Mouse (Mus musculus): ENCODE measurements around the gene Rtn4ip1. TPM values are rescaled to one million over a fixed set of nuclear protein-coding genes. Genes with fewer than 3 reads are reported as not detected.

The Rtn4ip1 gene
- polyA plus RNA-seq, 1 experiment from 2014 or later: 21.0 TPM

GRCm38 (mm10) chr10:43995858-43996650 is 94.4 kb downstream of the Rtn4ip1 start:
- H3K36me3 ChIP-seq (replicated peaks): no peaks in the 10 kb centered on the region
- peaks cover 5% of the 10 kb centered on the region; the same call in 1 of the 2 replicates for H3K4me1 ChIP-seq
- no peak overlapping the region for H3K4me2 ChIP-seq
- H3K27me3 ChIP-seq: peaks cover 7% of the 10 kb centered on the region
- no peak overlapping the region for H3K27ac ChIP-seq
- H3K9ac ChIP-seq: no peak overlapping the region
- 79% methylated on average over 10 of the region's 10 CpGs for WGBS
- no peaks in the 10 kb centered on the region for H3K9me3 ChIP-seq
- no peak for ATAC-seq (ENCODE audit: low FRiP score)
- H3K4me3 ChIP-seq (replicated peaks): no peak overlapping the region

- Histone ChIP-seq H3K4me2 (no peak overlapping the region), H3K27me3 (peaks cover 19% of the 10 kb centered on the region), H3K36me3 (replicated peaks) (no peaks in the 10 kb centered on the region), H3K27ac (no peak overlapping the region), H3K4me3 (replicated peaks) (no peak overlapping the region), H3K9ac (no peak overlapping the region), H3K4me1 (peaks cover 10% of the 10 kb centered on the region; the same call in 1 of the 2 replicates), H3K9me3 (no peaks in the 10 kb centered on the region)
- 85% methylated on average over 10 of the region's 10 CpGs for WGBS
- ATAC-seq (ENCODE audit: low FRiP score): no peak
Measured at GRCm38 (mm10) chr10:43997276-43997675, 95.7 kb downstream of the Rtn4ip1 start.

GRCm38 (mm10) chr10:43998023-43998422 is 96.4 kb downstream of the Rtn4ip1 start:
- H3K4me3 ChIP-seq (replicated peaks): no peak overlapping the region
- H3K4me2 ChIP-seq: no peak overlapping the region
- H3K27me3 ChIP-seq: peaks cover 26% of the 10 kb centered on the region
- H3K4me1 ChIP-seq: peaks cover 13% of the 10 kb centered on the region; the same call in 1 of the 2 replicates
- ATAC-seq (ENCODE audit: low FRiP score): no peak
- 78% methylated on average over 9 of the region's 9 CpGs for WGBS
- H3K9ac ChIP-seq: no peak overlapping the region
- no peaks in the 10 kb centered on the region for H3K9me3 ChIP-seq
- no peak overlapping the region for H3K27ac ChIP-seq
- no peaks in the 10 kb centered on the region for H3K36me3 ChIP-seq (replicated peaks)

- H3K27me3 ChIP-seq: peaks cover 32% of the 10 kb centered on the region
- H3K4me3 ChIP-seq (replicated peaks): no peak overlapping the region
- H3K4me2 ChIP-seq: no peak overlapping the region
- no peak overlapping the region for H3K27ac ChIP-seq
- 79% methylated on average over 8 of the region's 8 CpGs for WGBS
- no peaks in the 10 kb centered on the region for H3K36me3 ChIP-seq (replicated peaks)
- H3K4me1 ChIP-seq: peaks cover 13% of the 10 kb centered on the region
- no peaks in the 10 kb centered on the region for H3K9me3 ChIP-seq
- H3K9ac ChIP-seq: no peak overlapping the region
- no peak for ATAC-seq (ENCODE audit: low FRiP score)
Measured at GRCm38 (mm10) chr10:43998503-43999082, 97.0 kb downstream of the Rtn4ip1 start.

GRCm38 (mm10) chr10:44000156-44000865 is 98.7 kb downstream of the Rtn4ip1 start:
- Histone ChIP-seq H3K4me3 (replicated peaks) (no peak overlapping the region), H3K36me3 (replicated peaks) (no peaks in the 10 kb centered on the region), H3K27me3 (peaks cover 49% of the 10 kb centered on the region), H3K9me3 (no peaks in the 10 kb centered on the region), H3K9ac (no peak overlapping the region), H3K4me2 (no peak overlapping the region), H3K27ac (no peak overlapping the region), H3K4me1 (peaks cover 23% of the 10 kb centered on the region)
- ATAC-seq (ENCODE audit: low FRiP score): no peak
- WGBS: 59% methylated on average over 2 of the region's 2 CpGs

- no peak overlapping the region for H3K4me3 ChIP-seq (replicated peaks)
- H3K4me1 ChIP-seq: peaks cover 31% of the 10 kb centered on the region
- no peak for ATAC-seq (ENCODE audit: low FRiP score)
- H3K27ac ChIP-seq: no peak overlapping the region
- WGBS: 14% methylated on average over 14 of the region's 14 CpGs
- H3K9ac ChIP-seq: no peak overlapping the region
- no peaks in the 10 kb centered on the region for H3K9me3 ChIP-seq
- no peak overlapping the region for H3K4me2 ChIP-seq
- peaks cover 69% of the 10 kb centered on the region for H3K27me3 ChIP-seq
- no peaks in the 10 kb centered on the region for H3K36me3 ChIP-seq (replicated peaks)
Measured at GRCm38 (mm10) chr10:44002004-44002940, 100.7 kb downstream of the Rtn4ip1 start.

- H3K27me3 ChIP-seq: peaks cover 77% of the 10 kb centered on the region
- no peak for ATAC-seq (ENCODE audit: low FRiP score)
- no peak overlapping the region for H3K27ac ChIP-seq
- 1% methylated on average over 11 of the region's 11 CpGs for WGBS
- H3K9me3 ChIP-seq: no peaks in the 10 kb centered on the region
- H3K4me2 ChIP-seq: peak overlapping the region; percentile 61
- H3K9ac ChIP-seq: no peak overlapping the region
- peak overlapping the region; percentile 44 for H3K4me3 ChIP-seq (replicated peaks)
- peaks cover 31% of the 10 kb centered on the region for H3K4me1 ChIP-seq
- no peaks in the 10 kb centered on the region for H3K36me3 ChIP-seq (replicated peaks)
Measured at GRCm38 (mm10) chr10:44002995-44003524, 101.5 kb downstream of the Rtn4ip1 start.

- peaks cover 31% of the 10 kb centered on the region for H3K4me1 ChIP-seq
- under 1% methylated on average over 67 of the region's 68 CpGs for WGBS
- H3K9me3 ChIP-seq: no peaks in the 10 kb centered on the region
- H3K36me3 ChIP-seq (replicated peaks): no peaks in the 10 kb centered on the region
- no peak for ATAC-seq (ENCODE audit: low FRiP score)
- H3K4me3 ChIP-seq (replicated peaks): peak overlapping the region; percentile 44
- H3K4me2 ChIP-seq: peak overlapping the region; percentile 61
- H3K9ac ChIP-seq: peak overlapping the region; percentile 25; the same call in 1 of the 2 replicates
- H3K27ac ChIP-seq: no peak overlapping the region
- peaks cover 83% of the 10 kb centered on the region for H3K27me3 ChIP-seq
Measured at GRCm38 (mm10) chr10:44003551-44004151, 102.0 kb downstream of the Rtn4ip1 start.

- WGBS: 2% methylated on average over 33 of the region's 33 CpGs
- no peak overlapping the region for H3K27ac ChIP-seq
- peaks cover 31% of the 10 kb centered on the region for H3K4me1 ChIP-seq
- no peaks in the 10 kb centered on the region for H3K9me3 ChIP-seq
- H3K9ac ChIP-seq: no peak overlapping the region
- ATAC-seq (ENCODE audit: low FRiP score): no peak
- no peaks in the 10 kb centered on the region for H3K36me3 ChIP-seq (replicated peaks)
- peaks cover 86% of the 10 kb centered on the region for H3K27me3 ChIP-seq
- H3K4me2 ChIP-seq: peak overlapping the region; percentile 61
- H3K4me3 ChIP-seq (replicated peaks): peak overlapping the region; percentile 44
Measured at GRCm38 (mm10) chr10:44004221-44004751, 102.7 kb downstream of the Rtn4ip1 start.

GRCm38 (mm10) chr10:44005677-44006641 is 104.4 kb downstream of the Rtn4ip1 start:
- Histone ChIP-seq H3K27ac (no peak overlapping the region), H3K4me1 (peaks cover 31% of the 10 kb centered on the region), H3K9ac (peak overlapping the region; percentile 38), H3K4me3 (replicated peaks) (peak overlapping the region; percentile 37), H3K9me3 (no peaks in the 10 kb centered on the region), H3K4me2 (peak overlapping the region; percentile 60), H3K27me3 (peaks cover 80% of the 10 kb centered on the region), H3K36me3 (replicated peaks) (no peaks in the 10 kb centered on the region)
- peak; percentile 36; the same call in 1 of the 2 replicates for ATAC-seq (ENCODE audit: low FRiP score)
- WGBS: under 1% methylated on average over 40 of the region's 40 CpGs
